Mouse (Mus musculus) gastrocnemius, postnatal 25 days (tissue): ENCODE measurements around the gene Rps6kl1. TPM values are rescaled to one million over a fixed set of nuclear protein-coding genes. Genes with fewer than 3 reads are reported as not detected.
A peak's percentile ranks its signal among the peaks of the same experiment; 100 is the strongest.
"Not testable (repeated sequence)": the region's sequence is repeated elsewhere in the genome, so short reads cannot be mapped to it uniquely, and the experiment has no call there.

Experiments
- DNase-seq: peaks from one replicate; pipeline ENCODE4 v3.0.0; 2022
- total RNA-seq, 2 experiments: library from RNA; stranded (reverse); gene quantifications; 1 replicate in 1 of 2; 2 replicates in 1 of 2; pipeline ENCODE4 v1.2.3; 2021

The Rps6kl1 gene
- total RNA-seq, 2 experiments from 2014 or later: 0.95 to 1.1 TPM

- no peak for DNase-seq
Observed at GRCm38 (mm10) chr12:85175926-85176845, 25.1 kb upstream of the Rps6kl1 start.

- DNase-seq: no peak
Observed at GRCm38 (mm10) chr12:85175087-85175675, 24.1 kb upstream of the Rps6kl1 start.

GRCm38 (mm10) chr12:85174016-85174415 lies 23.0 kb upstream of the Rps6kl1 start:
- DNase-seq: no peak

- DNase-seq: no peak
Observed at GRCm38 (mm10) chr12:85170948-85171307, 19.9 kb upstream of the Rps6kl1 start.

GRCm38 (mm10) chr12:85170284-85170947 lies 19.4 kb upstream of the Rps6kl1 start:
- DNase-seq: peak; percentile 85

- no peak for DNase-seq
Observed at GRCm38 (mm10) chr12:85169877-85170276, 18.8 kb upstream of the Rps6kl1 start.

GRCm38 (mm10) chr12:85169117-85169858 lies 18.2 kb upstream of the Rps6kl1 start:
- peak; percentile 75 for DNase-seq

GRCm38 (mm10) chr12:85166631-85167030 lies 15.6 kb upstream of the Rps6kl1 start:
- no peak for DNase-seq

GRCm38 (mm10) chr12:85164996-85165395 lies 13.9 kb upstream of the Rps6kl1 start:
- peak; percentile 75 for DNase-seq

GRCm38 (mm10) chr12:85159592-85159991 lies 8.5 kb upstream of the Rps6kl1 start:
- DNase-seq: peak; percentile 67

GRCm38 (mm10) chr12:85158801-85159200 lies 7.7 kb upstream of the Rps6kl1 start:
- DNase-seq: no peak

- DNase-seq: no peak
Observed at GRCm38 (mm10) chr12:85157797-85158460, 6.9 kb upstream of the Rps6kl1 start.

- DNase-seq: no peak
Observed at GRCm38 (mm10) chr12:85156324-85156723, 5.3 kb upstream of the Rps6kl1 start.

GRCm38 (mm10) chr12:85153011-85153410 lies 1.9 kb upstream of the Rps6kl1 start:
- no peak for DNase-seq

GRCm38 (mm10) chr12:85150321-85151001 lies 603 bp downstream of the Rps6kl1 start:
- DNase-seq: no peak

- no peak for DNase-seq
Observed at GRCm38 (mm10) chr12:85146881-85147280, 4.2 kb downstream of the Rps6kl1 start.

GRCm38 (mm10) chr12:85146355-85146754 lies 4.7 kb downstream of the Rps6kl1 start:
- no peak for DNase-seq

GRCm38 (mm10) chr12:85145630-85146029 lies 5.4 kb downstream of the Rps6kl1 start:
- DNase-seq: peak; percentile 73

- no peak for DNase-seq
Observed at GRCm38 (mm10) chr12:85144821-85145220, 6.2 kb downstream of the Rps6kl1 start.

GRCm38 (mm10) chr12:85144276-85144675 lies 6.8 kb downstream of the Rps6kl1 start:
- not testable (repeated sequence) for DNase-seq

GRCm38 (mm10) chr12:85142803-85143202 lies 8.3 kb downstream of the Rps6kl1 start:
- peak; percentile 67 for DNase-seq
